Mouse (Mus musculus) kidney, embryonic 16.5 days (tissue): ENCODE measurements around the gene Spout1. TPM values are rescaled to one million over a fixed set of nuclear protein-coding genes. Genes with fewer than 3 reads are reported as not detected.
A peak's percentile ranks its signal among the peaks of the same experiment; 100 is the strongest.
"Not testable (repeated sequence)": the region's sequence is repeated elsewhere in the genome, so short reads cannot be mapped to it uniquely, and the experiment has no call there.

ENCODE experiments used
- ATAC-seq: fragments of 200-750 bp; cut with Nextera tagmentation; 2 replicates; pipeline ENCODE4 v1.8.0; 2017; ENCODE audit warnings: moderate TSS enrichment; ENCODE audit not compliant: low FRiP score, low TSS enrichment
- H3K27ac ChIP-seq: fragments of 300-500 bp; sonication (generic); 2 replicates; pipeline ENCODE4 v1.5.1; 2014; ENCODE audit warnings: low read length
- H3K27me3 ChIP-seq: fragments of 300-500 bp; sonication (generic); 2 replicates; pipeline ENCODE4 v1.6.1; 2014; ENCODE audit warnings: low read length, control low read depth, mixed read lengths; ENCODE audit not compliant: insufficient read depth
- H3K36me3 ChIP-seq: fragments of 300-500 bp; sonication (generic); 2 replicates; pipeline ENCODE4 v1.6.1; 2014; ENCODE audit warnings: low read length, control low read depth, mixed read lengths; ENCODE audit not compliant: insufficient read depth
- H3K4me1 ChIP-seq: fragments of 300-500 bp; sonication (generic); 2 replicates; pipeline ENCODE4 v1.6.1; 2014; ENCODE audit warnings: low read length, control low read depth, mixed read lengths; ENCODE audit not compliant: insufficient read depth
- H3K4me2 ChIP-seq: fragments of 300-500 bp; sonication (generic); replicated peaks from 2 replicates; pipeline ENCODE4 v1.6.1; 2014; ENCODE audit warnings: low read depth, low read length
- H3K4me3 ChIP-seq: fragments of 300-500 bp; sonication (generic); 2 replicates; pipeline ENCODE4 v1.5.1; 2014; ENCODE audit warnings: mild to moderate bottlenecking, low read length
- H3K9ac ChIP-seq: fragments of 300-500 bp; sonication (generic); replicated peaks from 2 replicates; pipeline ENCODE4 v1.6.1; 2014; ENCODE audit warnings: low read length
- H3K9me3 ChIP-seq: fragments of 300-500 bp; sonication (generic); 2 replicates; pipeline ENCODE4 v1.6.1; 2016; ENCODE audit warnings: low read length, control low read depth
- WGBS: fragments of 180-500 bp; shearing (Covaris S2); extraction: QIAGEN DNeasy Blood & Tissue Kit; methylation state at CpG from one replicate; pipeline ENCODE4 v1.1.7; 2014; 5-methylcytosine and 5-hydroxymethylcytosine counted together
- polyA plus RNA-seq: library from polyadenylated mRNA; unstranded; fragments of >200 nt; fragmentation: Nextera tagmentation; extraction: Ambion mirVana; gene quantifications from 2 replicates; pipeline ENCODE4 v1.2.1, GENCODE M21; 2015

Spout1 gene
- polyA plus RNA-seq, 1 experiment from 2014 or later, result 93.2 TPM

GRCm38 (mm10) chr2:30183721-30184120, 5.5 kb upstream of the Spout1 start:
- Histone ChIP-seq H3K9me3 (peaks cover 5% of the 10 kb centered on the region), H3K4me2 (no peak overlapping the region), H3K4me3 (no peak overlapping the region), H3K27ac (no peak overlapping the region), H3K27me3 (no peaks in the 10 kb centered on the region), H3K36me3 (peaks cover 11% of the 10 kb centered on the region; the same call in 1 of the 2 replicates), H3K9ac (no peak overlapping the region), H3K4me1 (no peaks in the 10 kb centered on the region)
- no peak for ATAC-seq
- WGBS, result 68% methylated on average over 3 of the region's 3 CpGs

- H3K9me3 ChIP-seq, result peaks cover 5% of the 10 kb centered on the region
- H3K4me3 ChIP-seq, result no peak overlapping the region
- H3K27me3 ChIP-seq, result no peaks in the 10 kb centered on the region
- H3K4me1 ChIP-seq, result peaks cover 4% of the 10 kb centered on the region
- no peak overlapping the region for H3K27ac ChIP-seq
- H3K4me2 ChIP-seq, result no peak overlapping the region
- peaks cover 11% of the 10 kb centered on the region; the same call in 1 of the 2 replicates for H3K36me3 ChIP-seq
- ATAC-seq, result no peak
- 87% methylated on average over 2 of the region's 2 CpGs for WGBS
- no peak overlapping the region for H3K9ac ChIP-seq
Observed at GRCm38 (mm10) chr2:30182424-30182823, 4.2 kb upstream of the Spout1 start.

DNA sequence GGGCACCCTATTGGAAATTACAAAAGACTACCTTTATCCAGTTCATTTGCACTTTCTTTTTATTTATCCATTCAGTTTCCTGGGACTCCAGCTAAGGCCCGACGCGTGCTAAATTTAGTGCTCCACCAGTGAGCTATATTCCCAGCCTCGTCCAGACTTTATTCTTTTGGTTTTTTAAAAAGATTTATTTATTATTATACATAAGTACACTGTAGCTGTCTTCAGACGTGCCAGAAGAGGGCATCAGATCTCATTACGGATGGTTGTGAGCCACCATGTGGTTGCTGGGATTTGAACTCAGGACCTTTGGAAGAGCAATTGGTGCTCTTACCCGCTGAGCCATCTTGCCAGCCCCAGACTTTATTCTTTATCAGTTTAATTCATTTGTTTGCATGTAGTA, 452 bp upstream of the Spout1 start:
- WGBS, result 48% methylated on average over 7 of the region's 7 CpGs
- H3K9me3 ChIP-seq, H3K27ac ChIP-seq, H3K27me3 ChIP-seq, H3K9ac ChIP-seq, H3K4me1 ChIP-seq: not testable (repeated sequence)
- Histone ChIP-seq H3K36me3 (peaks cover 30% of the 10 kb centered on the region), H3K4me3 (peak overlapping the region; percentile 85), H3K4me2 (peak overlapping the region; percentile 88)
- peak; percentile 21 for ATAC-seq

GRCm38 (mm10) chr2:30176561-30176960, 1.7 kb downstream of the Spout1 start:
- no peak overlapping the region for H3K27ac ChIP-seq
- no peaks in the 10 kb centered on the region for H3K27me3 ChIP-seq
- H3K4me1 ChIP-seq, result peaks cover 17% of the 10 kb centered on the region
- peaks cover 42% of the 10 kb centered on the region for H3K36me3 ChIP-seq
- WGBS, result 97% methylated on average over 2 of the region's 2 CpGs
- H3K4me3 ChIP-seq, result no peak overlapping the region
- no peak overlapping the region for H3K9ac ChIP-seq
- peaks cover 5% of the 10 kb centered on the region; the same call in 1 of the 2 replicates for H3K9me3 ChIP-seq
- ATAC-seq, result no peak
- no peak overlapping the region for H3K4me2 ChIP-seq

DNA sequence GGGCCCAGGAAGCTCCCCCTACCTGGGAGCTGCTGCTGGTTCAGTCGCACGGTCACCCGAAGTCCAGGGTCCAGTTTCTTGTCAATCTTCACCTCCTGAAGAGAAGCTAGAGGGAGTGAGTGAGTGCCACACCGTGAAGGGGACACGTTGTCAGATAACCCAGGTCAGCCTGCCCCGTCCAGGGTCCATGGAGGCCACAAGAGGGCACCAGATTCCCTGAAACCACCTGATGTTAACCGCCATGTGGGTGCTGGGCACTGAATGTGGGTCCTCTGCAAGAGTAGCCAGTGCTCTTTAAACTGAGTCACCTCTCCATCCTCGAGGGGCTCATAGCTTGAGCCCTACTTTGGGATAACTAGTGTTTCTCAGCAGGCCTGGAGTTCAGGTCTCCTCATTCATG, 2.4 kb downstream of the Spout1 start:
- Histone ChIP-seq H3K27ac (no peak overlapping the region), H3K4me2 (no peak overlapping the region), H3K4me1 (peaks cover 17% of the 10 kb centered on the region), H3K9me3 (peaks cover 5% of the 10 kb centered on the region; the same call in 1 of the 2 replicates), H3K27me3 (no peaks in the 10 kb centered on the region), H3K9ac (no peak overlapping the region), H3K36me3 (peaks cover 42% of the 10 kb centered on the region), H3K4me3 (no peak overlapping the region)
- ATAC-seq, result no peak
- 90% methylated on average over 8 of the region's 8 CpGs for WGBS

GRCm38 (mm10) chr2:30173541-30174240, 4.6 kb downstream of the Spout1 start:
- H3K36me3 ChIP-seq, result peaks cover 42% of the 10 kb centered on the region
- WGBS, result 94% methylated on average over 20 of the region's 20 CpGs
- no peak overlapping the region for H3K4me3 ChIP-seq
- H3K4me2 ChIP-seq, result no peak overlapping the region
- no peak overlapping the region for H3K27ac ChIP-seq
- H3K27me3 ChIP-seq, result no peaks in the 10 kb centered on the region
- ATAC-seq, result no peak
- peaks cover 5% of the 10 kb centered on the region; the same call in 1 of the 2 replicates for H3K9me3 ChIP-seq
- no peak overlapping the region for H3K9ac ChIP-seq
- peaks cover 17% of the 10 kb centered on the region for H3K4me1 ChIP-seq

- WGBS, result under 1% methylated on average over 19 of the region's 19 CpGs
- peaks cover 42% of the 10 kb centered on the region for H3K36me3 ChIP-seq
- H3K27ac ChIP-seq, result peak overlapping the region; percentile 82
- H3K4me3 ChIP-seq, result peak overlapping the region; percentile 65
- H3K9me3 ChIP-seq, result peaks cover 8% of the 10 kb centered on the region; the same call in 1 of the 2 replicates
- peak overlapping the region; percentile 84 for H3K9ac ChIP-seq
- ATAC-seq, result no peak
- no peaks in the 10 kb centered on the region for H3K27me3 ChIP-seq
- peaks cover 9% of the 10 kb centered on the region for H3K4me1 ChIP-seq
- peak overlapping the region; percentile 98 for H3K4me2 ChIP-seq
Observed at GRCm38 (mm10) chr2:30171997-30172382, 6.3 kb downstream of the Spout1 start.

DNA sequence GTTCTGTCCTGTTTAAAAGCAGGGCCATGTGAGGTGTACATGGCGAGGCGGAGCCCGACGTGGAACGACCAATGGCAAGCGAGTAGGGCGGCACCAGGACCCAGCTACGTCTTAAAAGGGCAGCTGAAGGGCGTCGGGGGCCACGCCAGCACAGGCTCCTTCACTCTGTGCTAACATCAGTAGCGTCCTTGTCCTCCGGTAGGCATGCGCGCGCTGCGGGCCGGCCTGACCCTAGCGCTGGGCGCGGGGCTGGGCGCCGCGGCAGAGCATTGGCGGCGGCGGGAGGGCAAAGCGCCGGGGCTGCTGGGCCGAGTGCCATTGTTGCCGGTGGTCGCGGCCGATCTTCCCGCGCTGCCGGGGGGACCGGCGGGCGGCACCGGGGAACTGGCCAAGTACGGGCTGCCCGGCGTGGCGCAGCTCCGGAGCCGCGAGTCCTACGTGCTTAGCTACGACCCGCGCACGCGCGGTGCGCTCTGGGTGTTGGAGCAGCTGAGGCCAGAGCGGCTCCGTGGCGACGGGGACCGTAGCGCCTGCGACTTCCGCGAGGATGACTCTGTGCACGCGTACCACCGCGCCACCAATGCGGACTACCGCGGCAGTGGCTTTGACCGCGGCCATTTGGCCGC, 6.8 kb downstream of the Spout1 start, which contains the start of gene Endog:
Gene Endog (plus strand): TSS at position 123 of the 626 bp plus-strand sequence.
- peak; percentile 96 for ATAC-seq
- under 1% methylated on average over 70 of the region's 75 CpGs for WGBS
- Histone ChIP-seq H3K4me3 (peak within 1 kb of the TSS; percentile 65), H3K9me3 (peaks cover 12% of the 10 kb centered on the region), H3K4me1 (peaks cover 8% of the 10 kb centered on the region; the same call in 1 of the 2 replicates), H3K9ac (peak within 1 kb of the TSS; percentile 84), H3K27ac (peak within 1 kb of the TSS; percentile 82), H3K36me3 (peaks cover 39% of the 10 kb centered on the region), H3K4me2 (peak within 1 kb of the TSS; percentile 98), H3K27me3 (no peaks in the 10 kb centered on the region)

DNA sequence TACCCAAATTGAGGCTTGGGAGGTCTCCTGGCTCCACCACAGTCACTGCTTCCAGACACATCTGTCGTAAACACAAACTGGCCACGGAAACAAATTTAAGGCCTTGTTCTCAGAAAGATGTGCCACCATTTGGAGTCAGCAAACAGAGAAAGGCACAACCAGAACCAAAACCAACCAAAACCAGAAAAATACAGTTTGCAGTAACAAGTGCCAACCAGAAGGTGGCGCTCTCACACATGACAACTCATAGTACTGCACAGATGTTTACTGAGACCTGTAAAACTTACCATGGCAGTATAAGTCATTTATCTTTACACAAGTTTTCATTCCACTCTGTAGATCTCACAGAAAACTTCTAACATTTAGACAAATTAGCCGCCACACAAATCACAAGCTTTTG, 11.6 kb downstream of the Spout1 start:
- Histone ChIP-seq H3K4me3 (no peak overlapping the region), H3K36me3 (no peaks in the 10 kb centered on the region), H3K27ac (no peak overlapping the region), H3K9me3 (peaks cover 16% of the 10 kb centered on the region), H3K4me2 (no peak overlapping the region), H3K9ac (no peak overlapping the region), H3K27me3 (no peaks in the 10 kb centered on the region), H3K4me1 (no peaks in the 10 kb centered on the region)
- ATAC-seq, result no peak
- WGBS, result 59% methylated on average over 4 of the region's 4 CpGs
